8 mouse cellular contexts compared by ENCODE assay signal in genomic region chr8:94601034-94601606, GRCm38 (mm10). TPM values are rescaled to one million over a fixed set of nuclear protein-coding genes. Genes with fewer than 3 reads are reported as not detected.
DNase-seq lines count a peak whose midpoint lies in the region; ATAC-seq and TF ChIP-seq lines count a peak whose summit lies in the region.

No protein-coding gene starts in this region.

- peak overlapping the region; percentile 85 for H3K27ac ChIP-seq in embryonic facial prominence, embryonic 15.5 days (replicated peaks)
- peak overlapping the region; percentile 89 for H3K27ac ChIP-seq in hindbrain, embryonic 13.5 days
- H3K27ac ChIP-seq in liver, embryonic 16.5 days (ENCODE audit: low read length), result peak overlapping the region; percentile 90
- H3K27ac ChIP-seq in olfactory bulb, adult 2 months (ENCODE audit: insufficient read depth, low read depth, low read length), result peak overlapping the region; percentile 71

- TF ChIP-seq POLR2A in olfactory bulb, adult 2 months (IDR thresholded peaks at IDR 0.05; ENCODE audit: insufficient read depth, low read depth, low read length), result no peak

- peak overlapping the region; percentile 54 for H3K9ac ChIP-seq in embryonic facial prominence, embryonic 15.5 days
- peak overlapping the region; percentile 93 for H3K9ac ChIP-seq in hindbrain, embryonic 13.5 days
- peak overlapping the region; percentile 95 for H3K9ac ChIP-seq in liver, embryonic 16.5 days (ENCODE audit: low read depth, low read length)

- H3K27me3 ChIP-seq in embryonic facial prominence, embryonic 15.5 days, result no peaks in the 10 kb centered on the region
- H3K27me3 ChIP-seq in hindbrain, embryonic 13.5 days, result no peaks in the 10 kb centered on the region
- H3K27me3 ChIP-seq in liver, embryonic 16.5 days (ENCODE audit: control insufficient read depth, insufficient read depth, low read depth, low read length), result no peaks in the 10 kb centered on the region

- TF ChIP-seq CTCF in olfactory bulb, adult 2 months (IDR thresholded peaks at IDR 0.05; ENCODE audit: insufficient read depth, low read depth, low read length), result no peak

- no peaks in the 10 kb centered on the region for H3K36me3 ChIP-seq in embryonic facial prominence, embryonic 15.5 days
- no peaks in the 10 kb centered on the region for H3K36me3 ChIP-seq in hindbrain, embryonic 13.5 days
- H3K36me3 ChIP-seq in liver, embryonic 16.5 days (ENCODE audit: control insufficient read depth, insufficient read depth), result no peaks in the 10 kb centered on the region

- H3K4me3 ChIP-seq in embryonic facial prominence, embryonic 15.5 days (replicated peaks), result peak overlapping the region; percentile 91
- H3K4me3 ChIP-seq in hindbrain, embryonic 13.5 days, result peak overlapping the region; percentile 99
- peak overlapping the region; percentile 100 for H3K4me3 ChIP-seq in liver, embryonic 16.5 days (ENCODE audit: low read depth, low read length)
- peak overlapping the region; percentile 87 for H3K4me3 ChIP-seq in olfactory bulb, adult 2 months (ENCODE audit: insufficient read depth, low read depth, low read length)

- ATAC-seq in embryonic facial prominence, embryonic 15.5 days (ENCODE audit: insufficient number of reproducible peaks, low FRiP score, low TSS enrichment, low read depth), result no peak
- peak; percentile 60 for ATAC-seq in hindbrain, embryonic 13.5 days (ENCODE audit: low FRiP score)
- ATAC-seq in liver, embryonic 16.5 days (ENCODE audit: low read depth), result no peak

- no peaks in the 10 kb centered on the region for H3K9me3 ChIP-seq in embryonic facial prominence, embryonic 15.5 days (replicated peaks)
- H3K9me3 ChIP-seq in hindbrain, embryonic 13.5 days, result no peaks in the 10 kb centered on the region
- H3K9me3 ChIP-seq in liver, embryonic 16.5 days (replicated peaks; ENCODE audit: control insufficient read depth, low read length), result no peaks in the 10 kb centered on the region

- under 1% methylated on average over 51 of the region's 51 CpGs for WGBS in embryonic facial prominence, embryonic 15.5 days
- under 1% methylated on average over 51 of the region's 51 CpGs for WGBS in hindbrain, embryonic 13.5 days
- WGBS in liver, embryonic 16.5 days (ENCODE audit: insufficient replicate concordance), result under 1% methylated on average over 51 of the region's 51 CpGs
- WGBS in olfactory bulb, adult 2 months, result under 1% methylated on average over 51 of the region's 51 CpGs

- H3K4me1 ChIP-seq in embryonic facial prominence, embryonic 15.5 days, result peaks cover 24% of the 10 kb centered on the region
- H3K4me1 ChIP-seq in hindbrain, embryonic 13.5 days (replicated peaks), result peaks cover 34% of the 10 kb centered on the region
- peaks cover 11% of the 10 kb centered on the region for H3K4me1 ChIP-seq in liver, embryonic 16.5 days (ENCODE audit: control insufficient read depth, low read depth, low read length)
- peaks cover 3% of the 10 kb centered on the region for H3K4me1 ChIP-seq in olfactory bulb, adult 2 months (ENCODE audit: control insufficient read depth, insufficient read depth, low read length)

- peak; percentile 34 to 36 for DNase-seq in layer of hippocampus, postnatal 25 days (ENCODE audit: extremely low spot score in 1 of 2, low spot score in 1 of 2)
- DNase-seq in layer of hippocampus, postnatal 36 days, result no peak
- peak; percentile 16 for DNase-seq in WW6 (ENCODE audit: low read depth, low spot score)
- no peak for DNase-seq in T-cell, adult 2 months (ENCODE audit: low spot score)

- H3K4me2 ChIP-seq in embryonic facial prominence, embryonic 15.5 days (replicated peaks), result peak overlapping the region; percentile 81
- H3K4me2 ChIP-seq in hindbrain, embryonic 13.5 days, result peak overlapping the region; percentile 96
- peak overlapping the region; percentile 91 for H3K4me2 ChIP-seq in liver, embryonic 16.5 days (ENCODE audit: low read depth, low read length)

RNA-seq across cellular contexts. Expression of gene Rspry1, which starts 0.6 kb away (rescaled TPM):
- total RNA-seq in layer of hippocampus, postnatal 25 days (2021), result 10 to 100 TPM; 24.3 to 30.2 TPM
- total RNA-seq in layer of hippocampus, postnatal 36 days (2021), result 10 to 100 TPM; 26.1 to 27.0 TPM
- polyA plus RNA-seq in embryonic facial prominence, embryonic 15.5 days (2015; fragmentation: Nextera tagmentation; extraction: Ambion mirVana), result 36.8 and 36.9 TPM in 2 replicates
- 53.0 and 54.6 TPM in 2 replicates for polyA plus RNA-seq in hindbrain, embryonic 13.5 days (2015; fragmentation: Nextera tagmentation; extraction: Ambion mirVana)
- 14.4 TPM in 2 replicates for polyA plus RNA-seq in liver, embryonic 16.5 days (2015; fragmentation: Nextera tagmentation; extraction: Ambion mirVana)
- 135 TPM in 1 of 2 replicates, not detected in the other for polyA plus RNA-seq in olfactory bulb, adult 2 months (2012; ENCODE audit: insufficient read depth, insufficient read length, low replicate concordance, missing spikeins)

RNA-seq across cellular contexts. Expression of gene Fam192a, which starts 0.7 kb away (rescaled TPM):
- total RNA-seq in layer of hippocampus, postnatal 25 days (2021), result 10 to 100 TPM; 40.5 to 42.0 TPM
- 10 to 100 TPM; 37.5 to 43.0 TPM for total RNA-seq in layer of hippocampus, postnatal 36 days (2021)
- 58.9 and 62.4 TPM in 2 replicates for polyA plus RNA-seq in embryonic facial prominence, embryonic 15.5 days (2015; fragmentation: Nextera tagmentation; extraction: Ambion mirVana)
- polyA plus RNA-seq in hindbrain, embryonic 13.5 days (2015; fragmentation: Nextera tagmentation; extraction: Ambion mirVana), result 89.0 and 94.0 TPM in 2 replicates
- 24.6 and 26.2 TPM in 2 replicates for polyA plus RNA-seq in liver, embryonic 16.5 days (2015; fragmentation: Nextera tagmentation; extraction: Ambion mirVana)
- 692 TPM in 1 of 2 replicates, not detected in the other for polyA plus RNA-seq in olfactory bulb, adult 2 months (2012; ENCODE audit: insufficient read depth, insufficient read length, low replicate concordance, missing spikeins)

Comparison
In these comparisons a context has a peak if more than half of its experiments do, and no peak if none do; other contexts are left out.
1. DNase-seq: peak in layer of hippocampus, postnatal 25 days (2 of 2) and WW6 (single experiment); none in layer of hippocampus, postnatal 36 days (0 of 2) and T-cell, adult 2 months (single experiment).
2. Peak in every context shown above with its lines, with median percentiles within 50 percentile points of each other: H3K27ac ChIP-seq, H3K4me2 ChIP-seq, H3K4me3 ChIP-seq and H3K9ac ChIP-seq.